Mouse (Mus musculus) embryonic facial prominence, embryonic 11.5 days (tissue): Measurements from ENCODE around the gene Cabin1. TPM values are rescaled to one million over a fixed set of nuclear protein-coding genes. Genes with fewer than 3 reads are reported as not detected.

Experiments
- ATAC-seq: fragments of 200-750 bp; cut with Nextera tagmentation; replicated peaks from 2 replicates; pipeline ENCODE4 v1.8.0; 2017; ENCODE audit warnings: low read depth; ENCODE audit not compliant: insufficient number of reproducible peaks, low FRiP score, low TSS enrichment
- DNase-seq: peaks from one replicate; pipeline ENCODE4 v3.0.0-alpha.2; 2015; ENCODE audit warnings: low spot score
- H3K27ac ChIP-seq: fragments of 300-500 bp; sonication (generic); replicated peaks from 2 replicates; pipeline ENCODE4 v1.5.1; 2014; ENCODE audit warnings: mild to moderate bottlenecking, low read depth, low read length, control low read depth
- H3K27me3 ChIP-seq: fragments of 300-500 bp; sonication (generic); 2 replicates; pipeline ENCODE4 v1.6.1; 2014; ENCODE audit warnings: mild to moderate bottlenecking, low read length, moderate library complexity, mixed read lengths; ENCODE audit not compliant: control insufficient read depth, insufficient read depth
- H3K36me3 ChIP-seq: fragments of 300-500 bp; sonication (generic); replicated peaks from 2 replicates; pipeline ENCODE4 v1.6.1; 2014; ENCODE audit warnings: low read depth, mild to moderate bottlenecking, low read length, moderate library complexity, mixed read lengths; ENCODE audit not compliant: control insufficient read depth, insufficient read depth
- H3K4me1 ChIP-seq: fragments of 300-500 bp; sonication (generic); 2 replicates; pipeline ENCODE4 v1.6.1; 2014; ENCODE audit warnings: low read length, mixed read lengths; ENCODE audit not compliant: control insufficient read depth, insufficient read depth
- H3K4me2 ChIP-seq: fragments of 300-500 bp; sonication (generic); 2 replicates; pipeline ENCODE4 v1.6.1; 2014; ENCODE audit warnings: low read depth, mild to moderate bottlenecking, control low read depth, low read length, moderate library complexity
- H3K4me3 ChIP-seq: fragments of 300-500 bp; sonication (generic); 2 replicates; pipeline ENCODE4 v1.5.1; 2014; ENCODE audit warnings: low read depth, low read length, control low read depth
- H3K9ac ChIP-seq: fragments of 300-500 bp; sonication (generic); replicated peaks from 2 replicates; pipeline ENCODE4 v1.6.1; 2014; ENCODE audit warnings: mild to moderate bottlenecking, control low read depth, low read length
- H3K9me3 ChIP-seq: fragments of 300-500 bp; sonication (generic); replicated peaks from 2 replicates; pipeline ENCODE4 v1.6.1; 2016; ENCODE audit warnings: mild to moderate bottlenecking, low read length, inconsistent platforms, mixed read lengths; ENCODE audit not compliant: control insufficient read depth
- WGBS: fragments of 180-500 bp; shearing (Covaris S2); extraction: QIAGEN DNeasy Blood & Tissue Kit; methylation state at CpG from one replicate; pipeline ENCODE4 v1.1.7; 2014; 5-methylcytosine and 5-hydroxymethylcytosine counted together
- polyA plus RNA-seq: library from polyadenylated mRNA; unstranded; fragments of >200 nt; fragmentation: Nextera tagmentation; extraction: Ambion mirVana; gene quantifications from 2 replicates; pipeline ENCODE4 v1.2.1, GENCODE M21; 2014

The Cabin1 gene
- polyA plus RNA-seq, 1 experiment from 2014 or later, result 21.7 TPM

- 71% methylated on average over 14 of the region's 14 CpGs for WGBS
Observed at GRCm38 (mm10) chr10:75635019-75635692, 129.0 kb downstream of the Cabin1 start.

GRCm38 (mm10) chr10:75634610-75635009 is 129.5 kb downstream of the Cabin1 start:
- 91% methylated on average over 8 of the region's 8 CpGs for WGBS
- H3K9me3 ChIP-seq, result no peaks in the 10 kb centered on the region
- H3K27me3 ChIP-seq, result no peaks in the 10 kb centered on the region
- H3K4me1 ChIP-seq, result no peaks in the 10 kb centered on the region
- no peak for ATAC-seq
- H3K36me3 ChIP-seq, result no peaks in the 10 kb centered on the region
- H3K27ac ChIP-seq, result no peak overlapping the region
- H3K9ac ChIP-seq, result no peak overlapping the region
- no peak overlapping the region for H3K4me2 ChIP-seq
- no peak for DNase-seq
- no peak overlapping the region for H3K4me3 ChIP-seq

More at GRCm38 (mm10) chr10:75635019-75635692, 129.0 kb downstream of the Cabin1 start:
- H3K27me3 ChIP-seq, result no peaks in the 10 kb centered on the region
- no peak overlapping the region for H3K27ac ChIP-seq
- H3K9ac ChIP-seq, result no peak overlapping the region
- no peak overlapping the region for H3K4me2 ChIP-seq
- ATAC-seq, result no peak
- no peaks in the 10 kb centered on the region for H3K9me3 ChIP-seq
- DNase-seq, result no peak
- no peaks in the 10 kb centered on the region for H3K36me3 ChIP-seq
- H3K4me3 ChIP-seq, result no peak overlapping the region
- no peaks in the 10 kb centered on the region for H3K4me1 ChIP-seq

GRCm38 (mm10) chr10:75633576-75634139 is 130.5 kb downstream of the Cabin1 start:
- WGBS, result 73% methylated on average over 13 of the region's 14 CpGs

GRCm38 (mm10) chr10:75633048-75633447 is 131.1 kb downstream of the Cabin1 start:
- H3K27me3 ChIP-seq, result no peaks in the 10 kb centered on the region

More at GRCm38 (mm10) chr10:75633576-75634139, 130.5 kb downstream of the Cabin1 start:
- DNase-seq (no peak), ATAC-seq (no peak)
- H3K27me3 ChIP-seq, result no peaks in the 10 kb centered on the region
- H3K4me1 ChIP-seq, result no peaks in the 10 kb centered on the region
- no peaks in the 10 kb centered on the region for H3K36me3 ChIP-seq
- no peak overlapping the region for H3K4me3 ChIP-seq
- no peak overlapping the region for H3K9ac ChIP-seq
- H3K4me2 ChIP-seq, result no peak overlapping the region
- no peak overlapping the region for H3K27ac ChIP-seq
- H3K9me3 ChIP-seq, result no peaks in the 10 kb centered on the region

GRCm38 (mm10) chr10:75632633-75633032 is 131.5 kb downstream of the Cabin1 start:
- H3K27me3 ChIP-seq, result no peaks in the 10 kb centered on the region
- no peak overlapping the region for H3K27ac ChIP-seq
- H3K36me3 ChIP-seq, result no peaks in the 10 kb centered on the region
- DNase-seq (peak; percentile 47), ATAC-seq (0 out of 2 replicates have a peak, but pooled peaks have one; percentile 24)
- no peaks in the 10 kb centered on the region for H3K4me1 ChIP-seq
- WGBS, result 43% methylated on average over 5 of the region's 5 CpGs
- H3K4me3 ChIP-seq, result no peak overlapping the region
- H3K4me2 ChIP-seq, result no peak overlapping the region
- H3K9me3 ChIP-seq, result no peaks in the 10 kb centered on the region
- no peak overlapping the region for H3K9ac ChIP-seq

More at GRCm38 (mm10) chr10:75633048-75633447, 131.1 kb downstream of the Cabin1 start:
- DNase-seq (no peak), ATAC-seq (0 out of 2 replicates have a peak, but pooled peaks have one; percentile 60)
- Histone ChIP-seq H3K4me1 (no peaks in the 10 kb centered on the region), H3K4me2 (no peak overlapping the region), H3K36me3 (no peaks in the 10 kb centered on the region), H3K9me3 (no peaks in the 10 kb centered on the region), H3K27ac (no peak overlapping the region), H3K9ac (no peak overlapping the region), H3K4me3 (no peak overlapping the region)
- 77% methylated on average over 5 of the region's 5 CpGs for WGBS

GRCm38 (mm10) chr10:75627490-75627889 is 136.7 kb downstream of the Cabin1 start:
- DNase-seq, result no peak
- no peak overlapping the region for H3K4me2 ChIP-seq

DNA sequence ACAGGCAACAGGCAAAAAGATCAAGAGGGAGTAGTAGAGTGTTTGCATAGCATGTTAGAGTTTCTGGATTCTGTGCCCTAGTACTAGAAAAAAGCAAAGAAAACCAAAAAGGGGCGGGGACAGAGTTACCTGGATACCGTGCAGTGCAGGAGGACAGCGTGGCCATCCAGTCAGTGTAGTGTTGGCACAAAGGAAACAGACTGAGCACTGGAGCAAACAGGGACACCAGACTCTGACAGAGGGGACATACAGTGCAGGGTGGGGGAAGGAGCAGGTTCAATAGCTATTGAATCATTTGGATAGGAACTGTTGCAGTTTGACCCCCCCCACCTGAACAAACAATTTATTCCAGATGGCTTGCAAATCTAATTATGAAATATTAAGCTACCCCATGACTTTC is 137.2 kb downstream of the Cabin1 start:
- H3K4me3 ChIP-seq, result no peak overlapping the region
- H3K9me3 ChIP-seq, result no peaks in the 10 kb centered on the region
- H3K4me2 ChIP-seq, result no peak overlapping the region
- H3K36me3 ChIP-seq, result no peaks in the 10 kb centered on the region
- H3K27ac ChIP-seq, result no peak overlapping the region
- H3K9ac ChIP-seq, result no peak overlapping the region
- no peak for ATAC-seq
- no peaks in the 10 kb centered on the region for H3K27me3 ChIP-seq
- DNase-seq, result no peak
- WGBS, result 63% methylated on average over 3 of the region's 3 CpGs
- H3K4me1 ChIP-seq, result no peaks in the 10 kb centered on the region

More at GRCm38 (mm10) chr10:75627490-75627889, 136.7 kb downstream of the Cabin1 start:
- Histone ChIP-seq H3K9ac (no peak overlapping the region), H3K27me3 (no peaks in the 10 kb centered on the region), H3K9me3 (no peaks in the 10 kb centered on the region), H3K27ac (no peak overlapping the region), H3K4me1 (no peaks in the 10 kb centered on the region), H3K4me3 (no peak overlapping the region), H3K36me3 (no peaks in the 10 kb centered on the region)
- 86% methylated on average over 3 of the region's 3 CpGs for WGBS
- ATAC-seq, result no peak

- Histone ChIP-seq H3K9me3 (no peaks in the 10 kb centered on the region), H3K27me3 (no peaks in the 10 kb centered on the region), H3K36me3 (no peaks in the 10 kb centered on the region), H3K9ac (no peak overlapping the region), H3K4me1 (no peaks in the 10 kb centered on the region), H3K27ac (no peak overlapping the region), H3K4me2 (no peak overlapping the region), H3K4me3 (no peak overlapping the region)
- no peak for ATAC-seq
- no peak for DNase-seq
- 64% methylated on average over 6 of the region's 6 CpGs for WGBS
Observed at GRCm38 (mm10) chr10:75625920-75626319, 138.2 kb downstream of the Cabin1 start.
